Mouse (Mus musculus) spleen, adult 10 weeks (tissue): Measurements from ENCODE around the gene Gm9745. TPM values are rescaled to one million over a fixed set of nuclear protein-coding genes. Genes with fewer than 3 reads are reported as not detected.

Experiments used
- polyA plus RNA-seq: library from polyadenylated mRNA; stranded (reverse); fragments of 350-450 nt; fragmentation: Illumina TruSeq; extraction: RNeasy Lipid Tissue Mini Kit (QIAGEN cat#74804); gene quantifications from one replicate; pipeline ENCODE4 v1.2.3, GENCODE M21; 2015; ENCODE audit warnings: low replicate concordance; ENCODE audit not compliant: insufficient read depth

Gm9745 gene
- not detected for polyA plus RNA-seq

GRCm38 (mm10) chr13:8948131-8948530 is at the start of gene Gm9745:
Gm9745 (minus strand) TSS chr13:8948231.

GRCm38 (mm10) chr13:8995990-8996786 is 48.2 kb upstream of the Gm9745 start, which contains the start of gene Gtpbp4:
Gtpbp4 (minus strand) TSS chr13:8996083.

GRCm38 (mm10) chr13:8952563-8952962 is 4.5 kb upstream of the Gm9745 start, which contains the start of gene Idi2:
Idi2 (plus strand) TSS chr13:8952863.

Other genes starting within 250 kb of the Gm9745 start
- 43.1 TPM for gene Wdr37, start 76.3 kb downstream of the Gm9745 start, polyA plus RNA-seq
- 41.9 TPM for gene Idi1, start 62.7 kb downstream of the Gm9745 start, polyA plus RNA-seq
- gene Idi2, start 4.6 kb upstream of the Gm9745 start, polyA plus RNA-seq, result not detected
- 96.4 TPM for gene Gtpbp4, start 47.9 kb upstream of the Gm9745 start, polyA plus RNA-seq
- gene Larp4b, start 145.7 kb upstream of the Gm9745 start, polyA plus RNA-seq, result 55.9 TPM